Mouse (Mus musculus): Measurements from ENCODE around the gene Hsd3b2. TPM values are rescaled to one million over a fixed set of nuclear protein-coding genes. Genes with fewer than 3 reads are reported as not detected.
"Not testable (repeated sequence)": the region's sequence is repeated elsewhere in the genome, so short reads cannot be mapped to it uniquely, and the experiment has no call there.

Gene Hsd3b2
- under 1 TPM in 1 of 2 experiments, not detected in 1; 0.11 TPM for total RNA-seq (2021)

DNA sequence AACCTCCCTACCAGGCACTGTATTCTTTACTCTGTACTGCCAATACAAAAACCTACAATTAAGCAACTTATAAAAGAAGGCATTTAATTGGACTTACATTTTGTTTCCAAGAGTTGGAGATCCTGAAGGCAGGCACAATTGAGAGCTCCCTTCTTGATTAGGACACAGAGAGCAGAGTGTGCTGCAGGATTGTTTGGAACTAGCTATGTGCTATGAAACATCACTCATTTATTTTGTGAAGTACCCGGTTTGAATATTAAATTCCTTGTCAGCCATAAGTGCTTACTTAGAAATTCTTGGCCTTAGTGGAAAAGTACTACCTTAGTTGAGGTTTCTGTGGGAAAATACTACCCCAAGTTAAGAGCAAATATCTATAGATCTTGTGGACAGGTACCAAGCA, at the start of gene Hsd3b2:
Gene Hsd3b2 (minus strand): TSS at position 168 of the 400 bp plus-strand sequence.
- intact Hi-C loops (cut with DNase I) = no loop called here

DNA sequence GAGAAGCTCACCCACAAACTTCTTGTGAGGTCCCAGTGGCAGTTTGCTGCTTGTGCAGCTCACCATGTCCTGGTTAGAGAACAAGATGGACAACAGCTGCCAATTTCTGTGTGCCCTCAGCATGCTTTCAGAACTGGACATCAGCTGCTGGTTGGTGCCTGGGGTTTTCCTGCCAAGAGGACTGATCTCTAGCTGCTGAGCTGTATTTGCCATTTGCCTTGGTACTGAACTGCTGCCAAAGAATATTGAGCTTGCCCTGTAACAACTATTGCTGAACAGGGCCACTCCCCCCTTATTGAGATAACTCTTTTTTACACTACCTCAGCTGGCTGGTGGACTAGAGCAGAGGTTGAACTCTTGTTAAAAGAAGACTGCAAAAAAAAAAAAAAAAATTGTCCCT, 39.8 kb upstream of the Hsd3b2 start:
- intact Hi-C loops (cut with DNase I) = no loop called here

More for the DNA sequence above, at the start of gene Hsd3b2:
- DNase-seq (ENCODE audit: low spot score in 2 of 2) = no peak

DNA sequence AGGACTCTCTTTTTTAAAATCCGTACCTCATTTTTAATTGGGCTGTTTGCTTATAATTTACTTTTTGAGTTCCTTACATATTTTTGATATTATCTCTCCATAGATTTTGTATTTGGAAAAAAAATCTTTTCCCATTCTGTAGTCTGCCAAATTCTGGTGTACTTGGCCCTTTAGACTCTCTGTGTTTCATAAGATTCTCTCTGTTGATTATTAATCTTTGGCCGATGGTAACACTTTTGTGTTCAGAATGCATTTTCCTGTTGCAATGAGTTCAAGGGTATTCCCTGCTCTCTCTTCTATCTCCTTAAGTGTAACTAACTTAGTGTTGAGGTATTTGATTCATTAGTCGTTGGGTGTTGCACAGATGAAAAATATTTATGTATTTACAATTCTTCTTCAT, 32.5 kb upstream of the Hsd3b2 start:
- no peak for DNase-seq (ENCODE audit: low spot score in 2 of 2)
- intact Hi-C loops (cut with DNase I) = no loop called here

More for the DNA sequence above, 39.8 kb upstream of the Hsd3b2 start:
- DNase-seq (ENCODE audit: low spot score in 2 of 2) = no peak

DNA sequence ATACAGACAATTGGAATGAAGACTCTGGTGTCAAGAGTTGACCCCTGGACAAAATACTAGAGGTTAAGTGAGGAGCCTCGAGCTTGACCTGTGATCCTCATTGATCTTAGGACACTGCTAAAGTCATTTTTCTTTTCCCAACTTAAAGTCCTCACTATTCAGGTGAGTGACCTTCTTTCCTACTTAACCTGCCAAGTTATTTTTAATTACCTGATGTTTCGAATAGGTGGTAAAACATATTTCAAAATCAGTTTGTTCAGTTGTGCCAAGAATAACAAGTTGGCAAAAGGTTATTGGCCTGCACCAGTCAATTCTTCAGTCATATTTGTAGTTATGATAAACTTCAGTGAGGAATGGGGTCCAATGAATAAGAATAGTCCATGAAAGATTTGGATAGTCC, 27.8 kb upstream of the Hsd3b2 start:
- intact Hi-C loops (cut with DNase I) = no loop called here
- DNase-seq (ENCODE audit: low spot score in 2 of 2) = no peak

DNA sequence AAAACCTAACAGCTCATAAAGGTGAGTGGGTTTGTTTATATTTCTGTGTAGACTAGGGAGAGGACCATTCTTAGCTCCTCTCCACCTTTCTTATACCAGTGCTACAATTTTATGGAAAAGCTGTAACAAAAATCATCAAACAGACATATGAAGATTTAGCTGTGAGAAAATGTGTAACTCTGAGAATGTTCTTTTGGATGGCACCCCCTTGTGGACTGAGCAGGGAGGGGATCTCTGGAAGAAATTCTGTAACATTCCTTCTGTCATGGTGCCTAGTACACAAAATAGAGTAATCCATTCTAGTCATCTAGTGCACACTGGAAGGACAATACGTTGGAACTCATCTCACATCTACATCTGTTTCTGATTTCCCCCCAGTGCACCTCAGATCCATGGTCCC, 16.7 kb upstream of the Hsd3b2 start:
- intact Hi-C loops (cut with DNase I); DNase-seq (ENCODE audit: low spot score in 2 of 2): not testable (repeated sequence)

DNA sequence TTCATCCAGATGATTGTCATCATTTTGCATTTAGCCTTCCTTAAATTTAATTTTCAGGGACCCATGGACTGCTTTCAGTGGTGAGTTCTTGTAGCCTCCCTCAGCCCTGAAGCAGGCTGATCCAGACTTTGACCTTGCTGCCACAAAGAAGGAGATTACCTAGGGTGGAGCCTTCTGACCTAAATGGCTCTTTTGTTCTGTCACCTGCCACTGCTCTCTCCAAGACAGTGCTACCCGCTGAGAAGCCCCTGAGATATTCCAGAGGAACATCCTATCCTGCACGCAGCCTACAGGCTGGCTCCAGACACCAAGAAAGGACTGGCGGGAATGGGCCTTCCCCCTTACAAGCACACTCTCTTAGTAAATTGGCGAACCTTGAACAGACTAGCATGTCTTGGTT, 10.0 kb upstream of the Hsd3b2 start:
- no peak for DNase-seq (ENCODE audit: low spot score in 2 of 2)
- intact Hi-C loops (cut with DNase I) = no loop called here

DNA sequence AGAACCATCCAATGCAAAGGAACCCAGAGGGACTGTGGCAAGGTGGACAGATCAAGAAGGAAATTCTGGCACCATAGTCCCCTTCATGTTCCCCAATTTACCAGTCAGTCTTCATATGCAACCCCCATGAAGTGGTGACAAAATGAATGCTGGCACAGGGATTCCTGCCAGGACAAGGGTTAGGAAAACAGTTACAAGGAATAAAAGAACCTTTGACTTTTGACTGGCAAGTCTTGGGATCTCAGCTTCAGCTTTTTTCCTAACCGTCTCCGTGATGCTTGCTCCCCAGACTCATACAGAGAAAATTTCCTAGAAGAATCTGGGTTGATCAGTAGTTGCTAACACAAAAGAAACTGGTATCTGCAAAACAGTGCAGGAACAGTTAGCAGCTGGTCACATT, 9.4 kb upstream of the Hsd3b2 start:
- intact Hi-C loops (cut with DNase I) = no loop called here
- DNase-seq (ENCODE audit: low spot score in 2 of 2) = no peak

DNA sequence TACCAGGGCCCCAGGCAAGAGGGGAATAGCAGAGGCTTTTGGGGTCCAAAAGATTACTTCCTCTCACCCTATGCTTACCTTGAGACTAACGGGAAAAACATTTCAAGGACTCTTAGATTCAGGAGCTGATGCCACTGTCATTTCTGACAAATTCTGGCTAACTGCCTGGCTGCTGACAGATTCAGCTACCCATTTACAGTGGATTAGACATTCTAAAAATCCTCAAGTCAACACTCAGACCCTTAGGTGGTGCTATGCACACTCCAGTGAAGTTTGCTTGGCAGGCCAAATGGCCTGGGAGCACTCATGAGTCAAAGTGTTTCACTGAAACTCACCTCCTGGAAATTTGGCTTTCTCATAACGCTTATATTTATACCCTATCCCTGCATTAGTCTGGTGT, 1.9 kb upstream of the Hsd3b2 start:
- DNase-seq (ENCODE audit: low spot score in 2 of 2) = no peak
- intact Hi-C loops (cut with DNase I) = no loop called here

DNA sequence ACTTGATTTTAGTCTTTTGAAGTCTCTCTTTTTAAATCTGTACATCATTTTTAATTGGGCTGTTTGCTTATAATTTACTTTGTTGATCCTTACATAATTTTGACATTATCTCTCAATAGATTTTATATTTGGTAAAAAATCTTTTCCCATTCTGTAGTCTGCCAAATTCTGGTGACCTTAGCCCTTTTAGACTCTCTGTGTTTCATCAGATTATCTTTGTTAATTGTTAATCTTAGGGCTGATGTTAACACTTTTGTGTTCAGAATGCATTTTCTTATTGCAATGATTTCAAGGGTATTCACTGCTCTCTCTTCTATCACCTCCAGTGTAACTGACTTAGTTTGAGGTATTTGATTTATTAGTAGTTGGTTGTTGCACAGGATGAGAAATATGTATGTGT, 3.6 kb downstream of the Hsd3b2 start:
- no peak for DNase-seq (ENCODE audit: low spot score in 2 of 2)
- intact Hi-C loops (cut with DNase I) = no loop called here

DNA sequence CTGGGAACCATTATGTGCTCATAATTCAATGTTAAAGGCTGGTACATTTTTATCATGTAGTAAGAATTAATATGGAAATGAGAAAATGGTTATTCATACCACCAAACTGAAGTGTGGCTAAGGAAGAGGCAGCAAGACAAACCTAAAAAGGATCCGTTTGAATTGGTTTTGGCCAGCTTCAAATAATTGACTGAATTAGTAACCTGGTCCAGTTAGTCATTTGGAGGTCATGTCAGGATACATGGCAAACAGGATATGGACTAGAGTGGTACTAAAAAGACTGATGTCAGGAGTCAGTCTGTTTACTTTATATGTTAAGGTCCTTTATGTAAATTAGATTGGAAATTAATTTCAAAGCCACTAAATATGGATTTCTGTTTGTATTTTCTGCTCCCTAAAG, 41.9 kb downstream of the Hsd3b2 start:
- DNase-seq (ENCODE audit: low spot score in 2 of 2) = no peak
- intact Hi-C loops (cut with DNase I) = no loop called here

DNA sequence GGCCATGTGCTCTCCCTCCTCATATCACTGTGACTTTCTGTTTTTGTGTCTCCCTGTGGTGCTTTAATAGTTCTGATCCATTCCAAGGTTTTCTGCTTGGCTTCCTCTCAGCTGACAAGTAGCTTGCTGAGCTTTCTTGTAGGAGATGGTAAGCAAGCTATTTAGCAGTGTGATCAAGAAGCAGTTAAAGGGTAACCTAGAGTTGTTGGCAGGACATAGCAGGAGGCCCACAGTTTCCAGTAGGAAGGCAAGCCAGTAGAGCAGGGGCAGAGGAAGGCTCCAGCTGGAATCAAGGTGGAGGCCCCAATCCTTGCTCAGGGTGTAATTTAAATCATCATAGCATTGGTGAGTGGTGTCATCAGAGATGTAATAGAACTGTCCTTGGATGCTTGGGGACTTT, 43.6 kb downstream of the Hsd3b2 start:
- intact Hi-C loops (cut with DNase I) = no loop called here
- no peak for DNase-seq (ENCODE audit: low spot score in 2 of 2)

Other genes with a start within 250 kb of the Hsd3b2 start
- not detected for gene Hsd3b4, start 214.0 kb downstream of the Hsd3b2 start, total RNA-seq (2021)
- gene Gm10681, start 135.7 kb downstream of the Hsd3b2 start, total RNA-seq (2021) = not detected
- not detected for gene Hsd3b5, start 94.3 kb downstream of the Hsd3b2 start, total RNA-seq (2021)
- not detected for gene Hsd3b3, start 38.6 kb upstream of the Hsd3b2 start, total RNA-seq (2021)
- not detected for gene Hsd3b6, start 89.9 kb upstream of the Hsd3b2 start, total RNA-seq (2021)
- not detected for gene Hsd3b1, start 135.3 kb upstream of the Hsd3b2 start, total RNA-seq (2021)
- not detected for gene Hao2, start 168.7 kb upstream of the Hsd3b2 start, total RNA-seq (2021)

Measured in left cerebral cortex, postnatal 25 days (tissue).